Mouse (Mus musculus) forebrain, embryonic 13.5 days (tissue): ENCODE measurements around the gene Suv39h2. TPM values are rescaled to one million over a fixed set of nuclear protein-coding genes. Genes with fewer than 3 reads are reported as not detected.

Source experiments
- ATAC-seq: fragments of 200-750 bp; cut with Nextera tagmentation; 2 replicates; pipeline ENCODE4 v1.8.0; 2017
- H3K27ac ChIP-seq: fragments of 300-500 bp; sonication (generic); 2 replicates; pipeline ENCODE4 v1.5.1; 2015; ENCODE audit warnings: inconsistent platforms, mild to moderate bottlenecking, moderate library complexity
- H3K27me3 ChIP-seq: fragments of 300-500 bp; sonication (generic); 2 replicates; pipeline ENCODE4 v1.6.1; 2015; ENCODE audit warnings: mild to moderate bottlenecking, inconsistent platforms
- H3K36me3 ChIP-seq: fragments of 300-500 bp; sonication (generic); 2 replicates; pipeline ENCODE4 v1.6.1; 2015; ENCODE audit warnings: mild to moderate bottlenecking, inconsistent platforms; ENCODE audit not compliant: poor library complexity, severe bottlenecking
- H3K4me1 ChIP-seq: fragments of 300-500 bp; sonication (generic); 2 replicates; pipeline ENCODE4 v1.6.1; 2015; ENCODE audit warnings: inconsistent platforms
- H3K4me2 ChIP-seq: fragments of 300-500 bp; sonication (generic); 2 replicates; pipeline ENCODE4 v1.6.1; 2015; ENCODE audit warnings: inconsistent platforms, mild to moderate bottlenecking, moderate library complexity
- H3K4me3 ChIP-seq: fragments of 300-500 bp; sonication (generic); 2 replicates; pipeline ENCODE4 v1.5.1; 2015; ENCODE audit warnings: mild to moderate bottlenecking, inconsistent platforms
- H3K9ac ChIP-seq: fragments of 300-500 bp; sonication (generic); 2 replicates; pipeline ENCODE4 v1.6.1; 2015; ENCODE audit warnings: mild to moderate bottlenecking, inconsistent platforms
- H3K9me3 ChIP-seq: fragments of 300-500 bp; sonication (generic); replicated peaks from 2 replicates; pipeline ENCODE4 v1.6.1; 2016; ENCODE audit warnings: inconsistent platforms
- WGBS: fragments of 180-500 bp; shearing (Covaris S2); methylation state at CpG from one replicate; pipeline ENCODE4 v1.1.7; 2015; 5-methylcytosine and 5-hydroxymethylcytosine counted together
- polyA plus RNA-seq: library from polyadenylated mRNA; unstranded; fragments of >200 nt; fragmentation: Nextera tagmentation; extraction: Ambion mirVana; gene quantifications from 2 replicates; pipeline ENCODE4 v1.2.1, GENCODE M21; 2015

Suv39h2 gene
- polyA plus RNA-seq = 27.0 and 28.6 TPM in 2 replicates

DNA sequence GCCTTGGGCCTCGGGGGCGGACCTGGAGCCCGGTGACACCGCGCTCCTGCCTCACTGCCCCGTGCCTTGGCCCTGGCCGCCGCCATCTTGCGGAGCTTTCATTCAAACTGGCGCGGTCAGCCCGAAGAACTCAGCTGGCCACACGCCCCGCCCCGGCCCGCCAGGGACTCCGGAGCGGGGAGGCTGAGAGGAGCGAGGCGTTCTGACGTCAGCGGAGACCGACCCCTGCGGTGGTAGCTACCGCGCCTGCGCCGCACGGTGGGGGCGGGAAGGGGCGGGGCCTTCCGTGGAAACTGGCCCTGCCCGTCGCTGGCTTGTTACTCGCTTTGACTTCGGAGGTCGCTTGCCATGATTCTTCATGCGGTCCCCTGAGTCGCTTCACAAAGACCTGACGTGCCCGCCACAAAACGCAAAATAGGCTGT lies at the start of gene Suv39h2:
Gene Suv39h2 (minus strand): TSS at position 171 of the 423 bp plus-strand sequence.
- H3K4me1 ChIP-seq = peaks cover 18% of the 10 kb centered on the region
- no peaks in the 10 kb centered on the region for H3K27me3 ChIP-seq
- H3K4me3 ChIP-seq = peak within 1 kb of the TSS; percentile 90
- peak within 1 kb of the TSS; percentile 95 for H3K27ac ChIP-seq
- H3K36me3 ChIP-seq = peaks cover 9% of the 10 kb centered on the region
- no peaks in the 10 kb centered on the region for H3K9me3 ChIP-seq
- H3K9ac ChIP-seq = peak within 1 kb of the TSS; percentile 89
- peak; percentile 97 for ATAC-seq
- WGBS = under 1% methylated on average over 42 of the region's 42 CpGs
- peak within 1 kb of the TSS; percentile 69 for H3K4me2 ChIP-seq

DNA sequence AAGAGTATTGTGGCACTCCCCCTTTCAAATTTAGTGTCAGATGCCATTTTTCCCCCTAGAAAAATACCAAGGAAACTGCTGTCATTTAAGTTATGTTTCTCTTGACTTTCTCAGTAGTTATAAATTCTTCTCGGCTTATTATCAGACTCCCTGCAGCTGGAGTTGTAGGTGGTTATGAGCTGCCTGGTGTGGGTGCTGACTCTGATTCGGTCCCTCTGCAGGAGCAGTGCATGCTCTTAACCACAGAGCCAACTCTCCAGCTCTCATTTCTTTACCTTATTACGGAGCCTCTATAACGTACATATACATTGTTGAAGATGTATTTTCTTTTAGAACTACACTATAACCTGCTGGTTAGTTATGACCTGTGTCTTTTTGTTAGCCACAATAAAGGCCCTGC lies 47.7 kb upstream of the Suv39h2 start:
- H3K36me3 ChIP-seq = no peaks in the 10 kb centered on the region
- H3K9me3 ChIP-seq = no peaks in the 10 kb centered on the region
- no peak overlapping the region for H3K4me3 ChIP-seq
- ATAC-seq = no peak
- no peak overlapping the region for H3K9ac ChIP-seq
- H3K4me1 ChIP-seq = no peaks in the 10 kb centered on the region
- no peaks in the 10 kb centered on the region for H3K27me3 ChIP-seq
- 85% methylated on average over 4 of the region's 4 CpGs for WGBS
- H3K4me2 ChIP-seq = no peak overlapping the region
- no peak overlapping the region for H3K27ac ChIP-seq

DNA sequence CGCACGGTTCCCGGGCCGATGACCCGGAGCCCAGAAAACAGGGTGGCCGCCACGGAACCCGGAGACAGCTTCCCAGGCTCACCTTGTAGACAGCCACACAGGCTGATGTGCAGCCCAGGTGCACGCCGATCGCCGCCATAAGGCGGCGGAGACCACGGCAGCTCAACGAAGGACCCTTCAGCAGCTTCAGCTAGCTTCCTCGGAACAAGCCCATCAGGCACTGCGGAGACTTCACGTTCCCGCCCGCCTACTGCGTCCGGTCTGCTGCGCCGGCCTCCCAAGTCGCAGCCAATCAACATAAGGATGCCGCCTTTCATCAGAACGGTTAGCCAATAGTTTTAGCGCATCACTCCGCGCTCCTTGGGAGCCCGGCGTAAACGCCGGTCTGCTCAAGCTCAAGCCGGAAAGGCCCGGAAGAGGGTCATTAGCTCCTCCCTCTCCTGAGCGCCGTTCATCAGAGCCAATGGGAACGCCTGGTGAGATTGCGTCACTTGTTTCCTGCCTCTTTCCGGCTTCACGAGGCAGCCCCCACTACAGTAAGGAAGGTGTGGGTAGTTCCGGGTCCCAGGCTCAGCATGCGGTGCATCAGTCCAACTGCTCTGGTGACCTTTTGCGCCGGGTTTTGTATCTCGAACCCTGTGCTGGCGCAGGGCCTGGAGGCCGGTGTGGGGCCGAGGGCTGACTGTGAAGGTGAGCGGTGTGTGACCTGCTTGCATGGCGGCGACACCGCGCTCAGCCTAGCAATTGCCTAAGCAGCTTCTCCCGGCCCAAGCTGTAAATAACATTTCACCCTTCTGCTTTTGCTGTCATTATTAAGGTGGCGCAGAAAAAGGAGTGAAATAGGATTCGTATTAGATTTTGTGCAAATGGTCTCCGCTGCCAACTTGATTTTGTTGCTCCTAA lies 38.0 kb upstream of the Suv39h2 start, which contains the start of the genes Gm45902, Hspa14 and Cdnf:
Gene Gm45902 (minus strand): TSS at position 239 of the 903 bp plus-strand sequence.
Gene Hspa14 (minus strand): TSS at position 263 of the 903 bp plus-strand sequence.
Gene Cdnf (plus strand): TSS at position 479 of the 903 bp plus-strand sequence.
- H3K27me3 ChIP-seq = no peaks in the 10 kb centered on the region
- peak within 1 kb of the TSS; percentile 86 for H3K9ac ChIP-seq
- 1% methylated on average over 60 of the region's 60 CpGs for WGBS
- peaks cover 21% of the 10 kb centered on the region for H3K4me1 ChIP-seq
- H3K4me2 ChIP-seq = peak within 1 kb of the TSS; percentile 96
- ATAC-seq = peak; percentile 100
- peak within 1 kb of the TSS; percentile 86 for H3K4me3 ChIP-seq
- H3K36me3 ChIP-seq = peaks cover 28% of the 10 kb centered on the region
- H3K27ac ChIP-seq = peak within 1 kb of the TSS; percentile 78
- H3K9me3 ChIP-seq = no peaks in the 10 kb centered on the region

DNA sequence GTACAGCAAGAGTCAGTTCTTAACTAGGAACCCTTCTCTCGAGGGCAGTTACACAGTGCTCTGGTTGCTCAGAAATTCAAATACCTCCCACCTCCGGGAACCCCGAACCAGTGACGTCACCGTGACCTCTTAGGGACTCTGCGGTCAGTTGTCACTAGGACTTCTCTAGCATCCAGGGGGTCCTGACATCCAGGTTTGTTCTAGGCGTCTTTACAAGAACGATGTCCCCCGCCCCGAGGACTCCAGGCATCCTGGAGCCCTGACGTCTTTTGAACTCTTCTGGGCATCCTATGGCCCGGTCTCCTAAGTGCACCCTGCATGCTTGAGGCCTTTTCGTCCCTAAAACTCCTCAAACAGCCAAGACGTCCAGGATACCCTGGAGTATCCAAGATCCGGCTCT lies 37.2 kb upstream of the Suv39h2 start:
- no peak for ATAC-seq
- Histone ChIP-seq H3K4me1 (peaks cover 21% of the 10 kb centered on the region), H3K36me3 (peaks cover 35% of the 10 kb centered on the region), H3K4me3 (peak overlapping the region; percentile 86), H3K9ac (peak overlapping the region; percentile 86), H3K9me3 (no peaks in the 10 kb centered on the region), H3K27ac (peak overlapping the region; percentile 78; the same call in 1 of the 2 replicates), H3K27me3 (no peaks in the 10 kb centered on the region), H3K4me2 (peak overlapping the region; percentile 96)
- WGBS = 0% methylated on average over 15 of the region's 15 CpGs

DNA sequence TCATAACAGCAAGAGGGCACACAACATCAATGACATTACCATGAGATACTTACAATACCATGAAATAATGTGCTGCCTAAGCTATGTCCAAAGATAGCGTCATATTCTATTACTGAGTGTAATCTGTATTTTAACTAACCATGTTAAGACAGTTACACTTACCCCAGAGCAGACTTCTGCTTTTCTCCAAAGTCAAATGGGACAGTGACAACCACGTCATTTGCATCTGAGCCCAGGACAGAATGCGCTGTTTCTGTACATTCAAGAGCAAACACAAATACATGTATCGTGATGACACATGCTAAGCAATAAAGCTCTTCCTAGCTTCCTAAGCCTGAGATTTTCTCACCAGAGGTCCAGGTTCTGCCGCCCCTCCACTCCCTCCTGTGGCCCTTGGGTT lies 26.1 kb upstream of the Suv39h2 start:
- Histone ChIP-seq H3K36me3 (peaks cover 72% of the 10 kb centered on the region), H3K4me2 (no peak overlapping the region), H3K27ac (no peak overlapping the region), H3K27me3 (no peaks in the 10 kb centered on the region), H3K9ac (no peak overlapping the region), H3K9me3 (no peaks in the 10 kb centered on the region), H3K4me3 (no peak overlapping the region), H3K4me1 (no peaks in the 10 kb centered on the region)
- no peak for ATAC-seq
- WGBS = 96% methylated on average over 5 of the region's 5 CpGs

- Histone ChIP-seq H3K27ac (no peak overlapping the region), H3K4me1 (no peaks in the 10 kb centered on the region), H3K9me3 (no peaks in the 10 kb centered on the region), H3K4me2 (no peak overlapping the region), H3K9ac (no peak overlapping the region), H3K36me3 (peaks cover 74% of the 10 kb centered on the region), H3K4me3 (no peak overlapping the region), H3K27me3 (no peaks in the 10 kb centered on the region)
- WGBS = 94% methylated on average over 6 of the region's 6 CpGs
- ATAC-seq = no peak
These were observed 24.7 kb upstream of the Suv39h2 start for GRCm38 (mm10) chr2:3499543-3499942.

DNA sequence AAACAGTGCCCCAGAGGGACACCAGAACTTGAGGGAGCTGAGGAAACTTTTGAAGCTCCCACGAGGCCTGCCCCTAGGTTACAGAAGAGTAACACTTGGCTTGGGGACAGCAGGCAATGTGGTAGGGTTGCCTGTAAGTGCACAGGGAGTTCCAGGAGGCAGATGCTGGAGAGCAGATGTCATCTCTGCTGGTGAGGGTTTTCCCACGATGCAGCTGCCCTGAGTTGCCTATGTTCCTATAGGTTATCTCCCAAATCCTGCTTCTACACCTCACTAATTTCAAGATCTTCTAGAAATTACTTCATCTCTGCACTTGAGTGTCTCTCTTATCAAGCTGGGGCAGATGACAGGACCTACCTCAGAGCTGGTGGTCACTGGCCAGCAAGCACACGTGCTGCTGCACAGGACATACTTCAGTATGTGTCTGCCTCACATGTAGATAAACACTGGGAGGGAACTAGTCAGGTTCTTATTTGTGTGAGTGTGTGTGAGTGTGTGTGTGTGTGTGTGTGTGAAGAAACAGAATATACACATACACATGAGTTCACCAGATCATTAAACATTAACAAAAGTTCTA lies 19.1 kb upstream of the Suv39h2 start:
- Histone ChIP-seq H3K4me3 (no peak overlapping the region), H3K4me1 (no peaks in the 10 kb centered on the region), H3K27ac (no peak overlapping the region), H3K9me3 (no peaks in the 10 kb centered on the region), H3K36me3 (peaks cover 83% of the 10 kb centered on the region), H3K4me2 (no peak overlapping the region), H3K9ac (no peak overlapping the region), H3K27me3 (no peaks in the 10 kb centered on the region)
- 93% methylated on average over 3 of the region's 3 CpGs for WGBS
- no peak for ATAC-seq

GRCm38 (mm10) chr2:3489816-3490215 lies 15.0 kb upstream of the Suv39h2 start:
- peaks cover 50% of the 10 kb centered on the region for H3K36me3 ChIP-seq
- H3K4me1 ChIP-seq = no peaks in the 10 kb centered on the region
- no peak overlapping the region for H3K4me3 ChIP-seq
- H3K4me2 ChIP-seq = no peak overlapping the region
- no peak for ATAC-seq
- H3K9me3 ChIP-seq = no peaks in the 10 kb centered on the region
- H3K27ac ChIP-seq = no peak overlapping the region
- 69% methylated on average over 3 of the region's 3 CpGs for WGBS
- H3K9ac ChIP-seq = no peak overlapping the region
- no peaks in the 10 kb centered on the region for H3K27me3 ChIP-seq

GRCm38 (mm10) chr2:3480239-3480638 lies 5.4 kb upstream of the Suv39h2 start:
- 88% methylated on average over 3 of the region's 3 CpGs for WGBS

GRCm38 (mm10) chr2:3475746-3476251 lies 968 bp upstream of the Suv39h2 start:
- H3K4me1 ChIP-seq = peaks cover 18% of the 10 kb centered on the region
- no peaks in the 10 kb centered on the region for H3K9me3 ChIP-seq
- no peak overlapping the region for H3K27ac ChIP-seq
- H3K4me2 ChIP-seq = peak overlapping the region; percentile 69
- H3K36me3 ChIP-seq = peaks cover 7% of the 10 kb centered on the region; the same call in 1 of the 2 replicates
- H3K27me3 ChIP-seq = no peaks in the 10 kb centered on the region
- WGBS = 62% methylated on average over 3 of the region's 3 CpGs
- H3K9ac ChIP-seq = peak overlapping the region; percentile 70; the same call in 1 of the 2 replicates
- ATAC-seq = no peak
- H3K4me3 ChIP-seq = peak overlapping the region; percentile 90

More at GRCm38 (mm10) chr2:3480239-3480638, 5.4 kb upstream of the Suv39h2 start:
- no peaks in the 10 kb centered on the region for H3K36me3 ChIP-seq
- H3K4me2 ChIP-seq = no peak overlapping the region
- no peak for ATAC-seq
- H3K9ac ChIP-seq = no peak overlapping the region
- no peaks in the 10 kb centered on the region for H3K9me3 ChIP-seq
- peaks cover 4% of the 10 kb centered on the region for H3K4me1 ChIP-seq
- H3K27ac ChIP-seq = no peak overlapping the region
- no peak overlapping the region for H3K4me3 ChIP-seq
- H3K27me3 ChIP-seq = no peaks in the 10 kb centered on the region

- Histone ChIP-seq H3K4me3 (peak overlapping the region; percentile 90), H3K4me1 (peaks cover 18% of the 10 kb centered on the region), H3K27me3 (no peaks in the 10 kb centered on the region), H3K9ac (peak overlapping the region; percentile 89), H3K9me3 (no peaks in the 10 kb centered on the region), H3K27ac (peak overlapping the region; percentile 95), H3K4me2 (peak overlapping the region; percentile 69), H3K36me3 (peaks cover 14% of the 10 kb centered on the region)
- under 1% methylated on average over 45 of the region's 46 CpGs for WGBS
- ATAC-seq = peak; percentile 83
These were observed 448 bp downstream of the Suv39h2 start for GRCm38 (mm10) chr2:3474361-3474805.

DNA sequence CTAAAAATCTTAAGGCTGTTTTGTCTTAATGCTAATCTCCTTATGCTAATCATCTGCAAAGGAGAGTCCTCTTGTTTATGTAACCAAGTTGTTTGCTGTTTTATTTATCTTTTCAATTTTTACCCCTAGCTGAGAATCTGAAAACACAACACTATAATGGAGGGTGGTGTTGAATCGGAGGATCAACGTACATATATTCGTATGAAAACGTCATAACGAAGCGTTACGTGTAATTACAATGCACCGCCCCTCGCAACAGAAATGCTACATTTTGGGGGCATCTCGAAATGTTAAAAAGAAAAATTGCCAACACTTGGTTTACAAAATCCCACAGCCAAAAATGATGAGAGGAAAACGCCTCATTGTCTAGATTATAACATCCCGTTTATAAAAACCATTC lies 940 bp downstream of the Suv39h2 start:
- Histone ChIP-seq H3K36me3 (peaks cover 14% of the 10 kb centered on the region), H3K9me3 (no peaks in the 10 kb centered on the region), H3K9ac (peak overlapping the region; percentile 89), H3K4me1 (peaks cover 18% of the 10 kb centered on the region), H3K4me2 (peak overlapping the region; percentile 69), H3K27me3 (no peaks in the 10 kb centered on the region), H3K27ac (peak overlapping the region; percentile 95), H3K4me3 (peak overlapping the region; percentile 90)
- under 1% methylated on average over 12 of the region's 12 CpGs for WGBS
- no peak for ATAC-seq
